Mouse (Mus musculus) cerebellum, postnatal 4 days (tissue): ENCODE results near the gene Zfp74.
A peak's percentile ranks its signal among the peaks of the same experiment; 100 is the strongest.

Experiments
- DNase-seq, 2 experiments: peaks; one replicate each; pipeline ENCODE4 v3.0.0; 2022; ENCODE audit warnings: low spot score in 2 of 2, mixed read lengths in 1 of 2

Gene Zfp74

DNA sequence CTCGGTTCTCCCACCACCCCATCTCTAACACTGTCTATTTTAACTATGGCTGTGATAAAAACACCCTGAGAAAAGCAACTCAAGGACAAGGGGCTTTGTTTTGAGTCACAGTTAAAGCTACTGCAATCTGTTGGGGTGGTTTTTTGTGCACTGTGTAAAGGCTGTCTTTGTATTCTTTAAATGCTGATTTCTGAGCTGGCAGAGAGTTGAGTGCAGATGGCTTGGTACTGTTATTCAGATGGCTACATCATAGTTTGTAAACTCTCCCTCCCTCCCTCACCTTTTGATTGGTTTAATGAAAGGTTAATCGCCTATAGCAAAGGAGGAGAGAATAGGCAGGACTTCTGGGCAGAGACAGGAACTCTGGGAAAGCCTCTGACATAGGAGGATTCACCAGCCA, 9.7 kb downstream of the Zfp74 start:
- DNase-seq: no peak

DNA sequence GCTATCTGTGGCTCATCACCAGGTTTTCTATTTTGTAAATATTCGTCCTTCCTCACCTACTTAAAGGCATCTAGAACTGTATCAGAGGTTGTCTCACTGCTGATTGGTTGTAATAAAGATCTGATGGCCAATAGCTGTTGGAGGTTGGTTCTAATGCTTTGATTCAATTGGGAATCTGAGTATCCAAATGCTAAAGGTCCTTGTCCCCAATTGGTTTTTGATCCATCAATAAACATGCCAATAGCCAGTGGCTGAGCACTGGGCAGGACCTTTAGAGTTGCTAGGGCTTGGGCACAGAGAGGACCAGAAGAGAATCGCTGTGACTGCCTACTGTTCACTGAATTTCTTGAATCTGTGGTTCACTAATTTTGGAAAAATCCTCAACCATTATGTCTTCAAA, 10.2 kb downstream of the Zfp74 start:
- DNase-seq: no peak

DNA sequence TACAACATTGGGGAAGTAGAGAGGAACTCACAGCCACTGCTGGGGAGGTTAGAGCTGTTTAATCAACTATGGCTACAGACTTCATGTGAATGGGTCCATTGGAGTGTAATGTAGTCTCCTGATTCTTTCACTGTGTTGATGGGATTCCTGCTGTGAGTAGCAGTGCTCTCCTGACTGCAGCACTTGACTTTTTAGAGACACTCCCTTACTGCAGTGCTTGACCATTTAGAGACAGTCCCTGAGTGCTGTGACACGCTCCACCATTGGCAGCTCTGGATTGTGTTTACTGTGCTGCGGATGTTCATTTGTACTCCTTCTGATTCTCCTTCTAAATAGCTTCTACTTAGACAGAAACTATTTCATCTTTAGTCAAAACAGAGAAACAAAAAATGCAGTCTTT, 11.1 kb downstream of the Zfp74 start:
- no peak for DNase-seq

DNA sequence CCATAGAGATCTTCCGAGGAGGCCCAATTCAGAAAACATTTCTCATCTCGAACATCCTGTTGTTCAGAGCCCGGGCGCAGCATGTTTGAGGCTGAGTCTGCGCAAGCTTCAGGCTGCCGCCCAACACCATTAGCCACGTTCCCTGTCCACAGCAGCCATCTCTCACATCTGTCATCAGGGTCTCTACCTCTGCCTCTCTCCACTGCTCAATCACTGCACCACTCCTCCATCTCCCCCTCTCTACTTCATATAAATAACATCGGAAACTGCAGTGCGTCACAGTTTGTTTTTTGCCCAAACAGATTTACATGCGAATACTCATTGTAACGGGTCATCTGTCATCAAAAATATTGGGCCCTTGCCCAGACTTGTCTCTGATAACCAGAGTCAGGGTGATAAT, 12.9 kb downstream of the Zfp74 start:
- no peak for DNase-seq

DNA sequence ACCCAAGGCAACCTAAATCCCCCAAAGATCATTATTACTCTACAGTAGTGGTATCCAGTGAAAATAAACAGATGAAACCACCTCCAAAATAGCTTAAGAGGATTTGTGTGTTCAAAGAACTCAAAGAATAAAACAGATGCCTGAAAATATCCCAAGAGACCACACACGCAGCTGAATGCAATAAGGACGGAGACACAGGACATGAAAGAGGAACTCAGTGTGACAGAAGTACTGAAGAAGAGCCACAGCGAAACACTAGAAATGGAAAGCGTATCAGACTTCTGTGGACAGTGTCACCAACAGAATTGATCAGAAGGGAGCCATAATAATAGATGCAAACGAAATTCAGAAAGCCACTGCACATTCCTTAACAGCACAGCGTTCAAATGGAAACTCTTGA, 15.0 kb downstream of the Zfp74 start:
- no peak for DNase-seq

DNA sequence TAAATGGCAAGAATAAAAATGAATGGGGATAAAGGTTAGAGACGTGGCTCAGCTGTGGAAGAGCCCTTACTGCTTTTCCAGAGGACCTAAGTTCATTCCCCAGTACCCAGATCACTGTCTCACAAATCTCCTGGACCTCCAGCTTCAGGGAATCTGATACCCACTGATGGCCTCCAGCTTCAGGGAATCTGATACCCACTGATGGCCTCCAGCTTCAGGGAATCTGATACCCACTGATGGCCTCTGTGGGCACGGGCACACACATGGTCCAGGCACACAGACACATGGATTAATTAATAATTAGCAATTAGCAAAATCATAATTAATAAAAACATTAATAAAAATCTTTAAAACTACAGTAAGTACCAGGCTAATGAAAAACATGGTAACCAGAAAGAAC, 31.1 kb downstream of the Zfp74 start:
- DNase-seq: no peak

DNA sequence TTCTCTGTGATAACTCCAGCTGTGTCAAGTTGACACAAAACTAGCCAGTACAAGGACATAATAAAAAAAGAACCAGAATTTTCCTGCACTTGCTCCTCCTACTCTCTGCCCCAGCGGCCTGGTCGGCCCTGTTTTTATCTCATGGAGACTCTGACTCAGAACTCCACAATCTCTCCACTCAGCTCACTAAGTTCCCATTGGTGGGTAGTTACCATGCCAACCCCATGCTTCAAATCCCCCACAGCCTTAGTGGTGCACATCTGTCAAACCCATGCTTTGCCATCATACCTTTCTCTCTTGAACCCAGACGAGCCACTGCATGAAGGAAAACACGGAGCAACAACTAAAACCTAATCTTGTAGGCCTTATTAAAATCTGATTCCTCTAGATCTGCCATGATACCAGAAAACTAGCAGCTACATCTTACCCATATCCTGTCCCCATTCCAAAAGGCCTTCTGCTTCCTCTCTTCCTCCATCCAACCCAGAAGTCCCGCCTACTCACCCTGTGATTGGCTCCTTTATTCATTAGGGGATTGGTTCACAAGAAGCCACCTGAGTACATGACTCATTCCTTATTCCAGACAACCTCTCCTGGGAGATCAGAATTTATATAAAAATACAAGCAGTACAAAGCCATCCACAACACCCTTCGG, 32.3 kb downstream of the Zfp74 start:
- no peak for DNase-seq

DNA sequence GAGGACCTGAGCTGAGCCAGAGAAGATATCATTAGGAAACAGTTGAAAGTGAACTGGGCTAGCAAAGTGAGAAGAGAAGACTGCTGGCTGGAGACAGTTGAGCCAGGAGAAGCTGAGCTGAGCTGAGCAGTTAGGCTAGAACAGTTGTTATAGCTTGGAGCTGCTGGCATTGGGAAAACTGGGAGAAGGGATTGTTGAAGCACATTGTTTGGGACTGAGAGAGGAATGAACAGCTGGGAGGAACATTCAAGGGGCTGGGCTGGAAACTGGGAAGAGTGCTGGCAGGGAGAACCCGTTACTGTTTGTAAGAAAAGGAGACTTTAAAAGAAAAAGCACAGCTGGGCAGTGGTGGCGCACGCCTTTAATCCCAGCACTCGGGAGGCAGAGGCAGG, 35.8 kb downstream of the Zfp74 start:
- no peak for DNase-seq

DNA sequence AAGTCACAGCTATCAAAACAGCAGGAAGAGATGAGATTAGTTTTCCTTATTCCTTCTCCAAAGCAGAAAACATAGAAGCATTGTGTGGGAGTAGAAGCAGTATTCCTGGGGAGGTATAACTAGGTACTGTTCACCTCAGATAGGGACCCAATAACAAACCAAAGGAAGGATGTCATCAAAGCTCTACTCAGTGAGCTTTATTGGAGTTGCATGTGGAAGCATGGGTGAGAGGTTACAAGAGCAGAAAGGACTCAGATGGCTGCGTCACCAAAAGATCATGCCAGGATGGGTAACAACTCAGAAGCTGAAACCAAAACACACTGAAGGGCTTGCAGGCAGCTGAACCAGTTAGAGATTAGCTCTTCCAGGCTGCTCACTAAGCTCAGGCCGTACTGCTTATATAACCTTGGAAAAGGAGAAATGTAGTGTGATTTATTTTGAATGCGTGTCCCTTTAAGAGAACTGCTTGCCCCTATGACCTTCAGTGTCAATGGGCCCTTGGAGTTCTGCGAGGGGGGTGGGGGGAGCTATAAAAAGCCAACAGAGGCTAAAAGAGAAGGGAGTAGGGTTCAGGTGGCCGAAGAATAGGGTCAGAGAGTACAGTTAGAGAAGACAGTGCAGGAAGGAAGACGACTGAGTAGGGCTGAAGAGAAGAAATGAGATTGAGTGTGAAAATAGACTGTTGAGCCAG, 36.4 kb downstream of the Zfp74 start:
- DNase-seq: no peak

DNA sequence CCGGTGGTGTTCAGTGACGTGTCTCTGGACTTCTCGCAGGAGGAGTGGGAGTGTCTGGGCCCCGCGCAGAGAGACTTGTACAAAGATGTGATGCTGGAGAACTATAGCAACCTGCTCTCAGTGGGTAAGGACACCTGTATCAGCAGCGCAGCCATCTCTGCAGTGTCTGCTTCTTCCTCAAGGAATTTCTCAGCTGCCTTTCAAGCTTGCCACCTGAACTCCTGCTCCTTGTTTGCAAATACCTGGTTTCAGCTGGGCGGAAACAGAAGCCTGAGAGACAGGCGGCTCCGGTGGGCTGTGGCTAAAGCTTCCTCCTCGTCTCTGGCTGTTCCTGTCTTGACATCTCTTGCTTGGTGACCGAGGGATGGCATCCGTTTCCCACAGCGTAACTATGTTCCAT, 41.7 kb downstream of the Zfp74 start:
- DNase-seq: no peak

DNA sequence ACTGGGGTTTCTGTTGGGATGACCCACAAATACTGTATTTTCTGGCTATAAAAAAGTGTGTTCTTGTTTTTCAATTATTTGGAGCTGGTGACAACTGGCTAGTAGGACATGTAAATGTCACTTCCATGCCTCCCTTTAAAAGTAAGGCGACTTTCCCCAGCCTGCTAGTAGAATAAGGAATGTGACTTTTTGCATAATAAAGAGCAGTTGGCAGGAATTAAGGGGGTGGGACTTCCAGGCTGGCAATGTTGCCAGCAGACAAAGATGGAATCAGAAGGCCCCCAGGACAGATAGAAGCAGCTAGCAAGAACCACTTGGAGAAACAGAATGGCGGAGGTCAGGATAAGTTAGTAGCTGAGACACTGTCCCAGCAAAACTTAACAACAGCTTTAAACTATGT, 43.6 kb downstream of the Zfp74 start:
- no peak for DNase-seq

DNA sequence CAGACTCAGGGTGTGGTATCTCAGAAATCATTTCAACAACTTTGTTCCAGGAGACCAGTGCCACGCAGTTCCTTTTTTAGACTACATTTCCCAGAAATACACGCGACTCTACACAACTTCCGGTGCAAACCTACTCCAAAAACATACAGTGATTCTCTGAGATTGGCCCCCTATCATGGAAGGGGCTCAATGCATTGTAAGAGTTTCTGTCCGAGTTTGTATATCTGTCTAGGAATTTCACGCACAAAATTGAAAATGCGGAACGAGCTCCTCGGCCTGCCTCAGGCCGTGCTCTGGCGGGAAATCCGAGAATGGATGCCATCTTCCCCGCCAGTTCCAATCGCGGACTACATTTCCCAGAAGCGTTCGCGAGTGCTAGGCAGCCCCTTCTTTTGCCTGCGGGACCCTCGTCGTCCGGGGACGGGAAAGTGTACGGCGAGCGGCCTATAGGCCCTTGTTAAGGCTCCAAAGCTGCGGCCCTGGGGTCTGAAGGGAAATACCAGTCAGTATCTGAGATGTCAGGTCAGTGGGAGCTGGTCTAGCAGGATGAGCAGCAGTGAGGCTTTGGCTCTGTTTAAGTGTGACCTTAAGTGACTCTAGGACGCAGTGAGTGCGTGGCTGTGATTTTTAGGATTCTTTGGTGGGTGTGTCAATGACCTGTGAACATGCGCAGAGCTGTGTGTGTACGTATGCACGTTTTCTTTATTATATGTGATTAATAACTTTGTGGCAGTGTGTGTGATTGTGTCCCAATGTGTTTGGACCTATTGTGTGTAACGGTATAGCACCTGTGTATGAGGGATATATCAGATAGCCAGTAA, 45.5 kb downstream of the Zfp74 start, which contains the start of gene Zfp383:
TSS of gene Zfp383 (plus strand) at position 94 of the 821 bp plus-strand sequence.
- peak; percentile 58 to 77 for DNase-seq

DNA sequence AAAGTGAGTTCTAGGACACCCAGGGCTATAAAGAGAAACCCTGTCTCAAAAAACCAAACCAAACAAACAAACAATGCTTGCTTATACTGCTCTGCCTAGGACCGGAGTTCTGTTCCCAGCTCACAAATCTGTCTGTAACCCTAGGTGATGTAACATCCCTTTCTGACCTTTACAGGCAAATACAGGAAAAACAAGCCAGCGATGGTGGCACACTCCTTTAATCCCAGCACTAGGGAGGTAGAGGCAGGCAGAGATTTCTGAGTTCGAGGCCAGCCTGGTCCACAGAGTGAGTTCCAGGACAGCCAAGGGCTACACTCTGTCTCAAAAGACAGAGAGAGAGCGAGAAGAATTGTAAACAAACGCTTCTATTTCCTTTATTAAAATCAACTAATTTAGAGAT, 46.7 kb downstream of the Zfp74 start:
- DNase-seq: no peak

DNA sequence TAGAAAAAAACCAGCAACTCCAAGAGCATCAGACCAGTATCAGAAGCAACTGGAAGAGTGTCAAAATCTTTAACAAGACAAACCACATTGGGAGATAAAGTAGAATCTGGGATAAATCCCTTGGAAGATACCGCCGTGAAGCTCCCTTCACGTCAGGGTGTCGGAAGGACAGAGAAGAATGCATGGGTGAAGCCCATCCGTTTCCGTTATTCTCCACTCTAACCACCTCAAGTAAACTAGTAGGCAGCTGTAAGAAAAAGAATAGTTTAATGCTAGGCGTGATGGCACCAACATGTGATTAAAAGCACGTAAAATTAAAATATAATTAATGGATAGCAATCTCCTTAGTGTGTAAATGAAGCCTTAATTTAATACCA, 47.2 kb downstream of the Zfp74 start:
- DNase-seq: no peak

DNA sequence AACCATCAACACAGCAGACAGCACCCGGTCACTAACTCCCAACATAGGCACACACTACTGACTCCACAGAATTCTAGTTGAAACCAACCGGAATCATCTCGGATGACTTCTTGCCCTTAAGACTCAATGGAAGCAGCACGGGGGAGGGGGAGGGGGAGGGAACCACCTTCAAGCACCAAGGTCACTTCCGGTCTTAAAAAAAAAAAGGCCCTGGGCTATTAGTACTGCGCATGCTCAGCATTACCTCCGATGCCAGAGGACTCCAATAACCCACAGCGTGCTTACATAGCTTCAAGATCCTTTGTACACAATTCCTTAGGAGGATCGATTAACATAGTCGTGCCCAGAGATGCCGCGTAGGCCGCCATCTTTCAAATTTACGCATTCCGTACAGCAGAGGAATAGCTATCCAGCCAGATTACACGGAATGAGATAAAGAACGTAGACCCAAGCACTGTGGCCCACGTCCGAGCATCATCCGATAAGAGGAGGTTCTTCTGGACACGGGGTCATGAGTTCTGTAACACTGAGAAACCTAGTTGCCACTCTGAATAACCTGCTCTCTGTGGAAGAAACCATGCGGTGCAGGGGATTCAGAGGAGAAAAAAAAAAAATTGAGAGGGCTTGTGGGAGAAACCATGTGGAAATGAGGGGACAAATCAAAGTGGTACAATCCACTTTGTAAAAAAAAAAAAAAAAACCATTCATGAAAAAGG, 47.8 kb downstream of the Zfp74 start, which contains the start of gene Zfp27:
TSS of gene Zfp27 (minus strand) at position 607 of the 716 bp plus-strand sequence.
- peak; percentile 23 to 64 for DNase-seq

DNA sequence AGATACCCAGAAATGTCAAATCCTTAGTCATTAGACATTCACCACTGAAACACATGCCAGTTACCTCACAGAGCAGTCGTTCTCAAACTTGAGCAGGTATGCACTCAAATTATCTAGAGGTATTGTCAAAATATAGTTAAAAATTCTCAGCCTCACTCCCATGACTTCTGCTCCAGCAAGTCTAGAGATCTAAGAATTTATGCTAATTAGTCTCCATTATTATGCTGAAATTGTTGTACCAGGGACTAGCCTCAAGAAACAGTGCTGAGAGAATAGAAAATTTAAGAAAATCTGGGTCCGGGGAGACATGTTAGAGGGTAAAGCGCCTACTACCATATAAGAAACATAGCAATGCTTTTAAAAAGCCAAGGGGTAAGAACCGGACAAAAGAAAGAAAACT, 49.8 kb downstream of the Zfp74 start:
- no peak for DNase-seq

DNA sequence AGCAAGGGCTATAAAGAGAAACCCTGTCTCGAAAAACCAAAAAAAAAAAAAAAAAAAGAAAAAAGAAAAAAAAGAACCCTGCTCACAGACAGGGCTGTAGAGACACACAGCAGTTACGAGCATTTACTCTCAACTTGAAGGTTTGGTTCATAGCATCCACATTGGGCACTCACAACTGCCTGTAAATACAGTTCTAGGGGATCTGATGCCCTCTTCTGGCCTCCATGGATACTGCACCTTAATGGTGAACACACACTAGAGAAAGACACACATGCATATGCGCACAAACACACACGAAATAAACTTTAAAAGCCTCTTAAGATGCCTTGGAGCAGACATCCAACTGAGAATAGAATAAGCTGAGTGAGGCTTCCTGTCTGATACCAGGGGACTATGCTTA, 55.5 kb downstream of the Zfp74 start:
- DNase-seq: no peak

DNA sequence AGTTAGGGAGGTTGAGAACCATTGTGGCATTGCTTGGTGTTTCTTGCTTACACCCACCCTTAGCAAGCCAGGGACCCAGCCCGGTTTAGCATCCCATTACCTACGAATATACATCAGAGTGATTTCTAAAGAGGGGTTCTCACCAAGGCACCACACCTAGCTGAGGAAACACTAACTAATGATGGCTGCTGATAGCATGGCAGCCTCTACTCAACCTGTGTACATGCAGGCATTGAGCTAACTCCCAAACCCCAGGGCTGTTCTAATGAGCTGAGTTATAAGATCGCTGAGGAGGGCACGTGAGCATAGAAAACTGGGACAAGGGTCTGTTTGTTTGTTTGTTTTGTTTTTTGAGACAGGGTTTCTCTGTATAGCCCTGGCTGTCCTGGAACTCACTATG, 61.1 kb downstream of the Zfp74 start:
- DNase-seq: no peak

DNA sequence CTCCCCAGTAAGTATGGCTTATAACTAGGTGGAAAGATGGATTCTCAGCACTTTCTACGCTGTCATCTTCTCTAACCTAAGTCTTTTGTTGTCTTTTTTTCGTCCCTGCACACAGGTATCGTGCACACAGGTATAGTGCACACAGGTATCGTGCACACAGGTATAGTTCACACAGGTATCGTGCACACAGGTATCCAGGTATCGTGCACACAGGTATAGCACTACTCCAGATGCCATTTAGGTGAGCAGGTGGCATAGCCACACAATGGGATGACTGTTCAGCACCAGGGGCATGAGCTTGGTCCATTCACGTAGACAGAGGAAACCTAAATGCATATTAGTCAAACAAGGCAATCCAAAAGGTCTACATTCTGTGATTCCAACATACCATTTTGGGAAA, 63.4 kb downstream of the Zfp74 start:
- no peak for DNase-seq

DNA sequence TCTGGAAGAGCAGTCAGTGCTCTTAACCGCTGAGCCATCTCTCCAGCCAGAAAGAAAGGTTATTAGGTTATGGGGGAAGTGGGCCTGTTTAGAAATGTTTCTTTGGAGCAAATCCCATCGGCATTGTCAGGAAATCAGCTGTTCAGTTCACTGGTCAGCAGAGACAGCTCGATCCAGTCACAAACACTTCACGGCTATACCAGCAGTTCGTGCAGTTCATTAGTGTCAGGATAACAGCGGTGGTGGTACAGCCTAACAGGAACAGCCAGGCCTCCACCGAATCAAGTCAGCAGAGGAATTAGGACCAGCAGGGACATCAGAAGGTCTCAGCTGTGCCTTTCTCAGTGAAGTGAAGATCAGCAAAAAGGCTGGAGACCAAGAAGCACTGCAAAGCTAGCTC, 73.0 kb downstream of the Zfp74 start:
- no peak for DNase-seq
